Mouse (Mus musculus) megakaryocyte, embryonic 14.5 days (primary cell): ENCODE results near the gene Gm6408.

Source experiments
- FLI1 ChIP-seq: IDR thresholded peaks from 2 replicates; pipeline ENCODE4 v1.6.1; 2012; ENCODE audit warnings: low read length, inconsistent platforms, mixed read lengths
- GATA1 ChIP-seq: IDR thresholded peaks from 3 replicates; pipeline ENCODE4 v1.6.1; 2012; ENCODE audit warnings: mixed read lengths, low read length, inconsistent platforms, borderline replicate concordance

GRCm38 (mm10) chr5:146466663-146467062 is 15.1 kb upstream of the Gm6408 start:
- no peak for TF ChIP-seq GATA1
- no peak for TF ChIP-seq FLI1
